Mouse (Mus musculus) liver, embryonic 11.5 days (tissue): ENCODE results near the gene Cbfa2t2. TPM values are rescaled to one million over a fixed set of nuclear protein-coding genes. Genes with fewer than 3 reads are reported as not detected.

ENCODE experiments used
- ATAC-seq: fragments of 200-750 bp; cut with Nextera tagmentation; replicated peaks from 2 replicates; pipeline ENCODE4 v1.8.0; 2017; ENCODE audit warnings: moderate number of reproducible peaks, mild to moderate bottlenecking, moderate TSS enrichment, moderate library complexity; ENCODE audit not compliant: low FRiP score
- DNase-seq: peaks from one replicate; pipeline ENCODE4 v3.0.0-alpha.2; 2017; ENCODE audit warnings: low spot score
- H3K27ac ChIP-seq: fragments of 300-500 bp; sonication (generic); 2 replicates; pipeline ENCODE4 v1.5.1; 2014; ENCODE audit warnings: mild to moderate bottlenecking, low read depth, low read length, control low read depth
- H3K27me3 ChIP-seq: fragments of 300-500 bp; sonication (generic); replicated peaks from 2 replicates; pipeline ENCODE4 v1.6.1; 2014; ENCODE audit warnings: low read length, mixed read lengths; ENCODE audit not compliant: control insufficient read depth, insufficient read depth
- H3K36me3 ChIP-seq: fragments of 300-500 bp; sonication (generic); 2 replicates; pipeline ENCODE4 v1.6.1; 2014; ENCODE audit warnings: mild to moderate bottlenecking, low read length, moderate library complexity, mixed read lengths; ENCODE audit not compliant: control insufficient read depth, insufficient read depth
- H3K4me1 ChIP-seq: fragments of 300-500 bp; sonication (generic); replicated peaks from 2 replicates; pipeline ENCODE4 v1.6.1; 2014; ENCODE audit warnings: low read length, mixed read lengths; ENCODE audit not compliant: control insufficient read depth, insufficient read depth
- H3K4me2 ChIP-seq: fragments of 300-500 bp; sonication (generic); 2 replicates; pipeline ENCODE4 v1.6.1; 2014; ENCODE audit warnings: mild to moderate bottlenecking, control low read depth, moderate library complexity
- H3K4me3 ChIP-seq: fragments of 300-500 bp; sonication (generic); 2 replicates; pipeline ENCODE4 v1.5.1; 2014; ENCODE audit warnings: low read depth, low read length, control low read depth
- H3K9ac ChIP-seq: fragments of 300-500 bp; sonication (generic); 2 replicates; pipeline ENCODE4 v1.6.1; 2014; ENCODE audit warnings: low read depth, low read length, control low read depth
- H3K9me3 ChIP-seq: fragments of 300-500 bp; sonication (generic); 2 replicates; pipeline ENCODE4 v1.6.1; 2016; ENCODE audit warnings: low read length, inconsistent platforms, mixed read lengths; ENCODE audit not compliant: control insufficient read depth
- WGBS: fragments of 180-500 bp; shearing (Covaris S2); extraction: QIAGEN DNeasy Blood & Tissue Kit; methylation state at CpG from one replicate; pipeline ENCODE4 v1.1.7; 2014; 5-methylcytosine and 5-hydroxymethylcytosine counted together
- polyA plus RNA-seq: library from polyadenylated mRNA; unstranded; fragments of >200 nt; fragmentation: Nextera tagmentation; extraction: Ambion mirVana; gene quantifications from 2 replicates; pipeline ENCODE4 v1.2.1, GENCODE M21; 2014

The Cbfa2t2 gene
- polyA plus RNA-seq, 1 experiment from 2014 or later, result 23.5 TPM

GRCm38 (mm10) chr2:154576876-154577743, 140.8 kb downstream of the Cbfa2t2 start:
- no peak overlapping the region for H3K9ac ChIP-seq

GRCm38 (mm10) chr2:154577744-154578067, 141.4 kb downstream of the Cbfa2t2 start:
- DNase-seq, result no peak

More at GRCm38 (mm10) chr2:154576876-154577743, 140.8 kb downstream of the Cbfa2t2 start:
- no peaks in the 10 kb centered on the region for H3K36me3 ChIP-seq
- H3K9me3 ChIP-seq, result no peaks in the 10 kb centered on the region
- H3K4me2 ChIP-seq, result no peak overlapping the region
- H3K4me3 ChIP-seq, result no peak overlapping the region
- ATAC-seq (no peak), DNase-seq (no peak)
- H3K27me3 ChIP-seq, result no peaks in the 10 kb centered on the region
- no peaks in the 10 kb centered on the region for H3K4me1 ChIP-seq
- 67% methylated on average over 12 of the region's 12 CpGs for WGBS
- no peak overlapping the region for H3K27ac ChIP-seq

GRCm38 (mm10) chr2:154580586-154580985, 144.3 kb downstream of the Cbfa2t2 start:
- no peaks in the 10 kb centered on the region for H3K9me3 ChIP-seq
- no peaks in the 10 kb centered on the region for H3K27me3 ChIP-seq
- DNase-seq (no peak), ATAC-seq (no peak)
- no peak overlapping the region for H3K27ac ChIP-seq
- H3K4me3 ChIP-seq, result no peak overlapping the region
- H3K4me1 ChIP-seq, result peaks cover 19% of the 10 kb centered on the region
- H3K9ac ChIP-seq, result no peak overlapping the region
- no peak overlapping the region for H3K4me2 ChIP-seq
- 84% methylated on average over 8 of the region's 8 CpGs for WGBS
- no peaks in the 10 kb centered on the region for H3K36me3 ChIP-seq

More at GRCm38 (mm10) chr2:154577744-154578067, 141.4 kb downstream of the Cbfa2t2 start:
- no peaks in the 10 kb centered on the region for H3K27me3 ChIP-seq
- H3K4me2 ChIP-seq, result no peak overlapping the region
- ATAC-seq, result no peak
- H3K36me3 ChIP-seq, result no peaks in the 10 kb centered on the region
- H3K9me3 ChIP-seq, result no peaks in the 10 kb centered on the region
- H3K4me1 ChIP-seq, result 0 out of 2 replicates have a peak, but pooled peaks cover under 1% of the 10 kb centered on the region
- H3K27ac ChIP-seq, result no peak overlapping the region
- no peak overlapping the region for H3K9ac ChIP-seq
- WGBS, result 91% methylated on average over 6 of the region's 6 CpGs
- H3K4me3 ChIP-seq, result no peak overlapping the region

- no peaks in the 10 kb centered on the region for H3K9me3 ChIP-seq
- no peak overlapping the region for H3K4me3 ChIP-seq
- ATAC-seq, result no peak
- 88% methylated on average over 1 of the region's 1 CpGs for WGBS
- no peaks in the 10 kb centered on the region for H3K36me3 ChIP-seq
- H3K4me1 ChIP-seq, result peaks cover 19% of the 10 kb centered on the region
- H3K27me3 ChIP-seq, result no peaks in the 10 kb centered on the region
- no peak overlapping the region for H3K9ac ChIP-seq
- no peak overlapping the region for H3K27ac ChIP-seq
- no peak for DNase-seq
- no peak overlapping the region for H3K4me2 ChIP-seq
These were observed 145.1 kb downstream of the Cbfa2t2 start for GRCm38 (mm10) chr2:154581421-154581820.

- H3K9ac ChIP-seq, result no peak overlapping the region
- peak overlapping the region; percentile 39; the same call in 1 of the 2 replicates for H3K27ac ChIP-seq
- peaks cover 19% of the 10 kb centered on the region for H3K4me1 ChIP-seq
- no peaks in the 10 kb centered on the region for H3K27me3 ChIP-seq
- H3K36me3 ChIP-seq, result no peaks in the 10 kb centered on the region
- 59% methylated on average over 15 of the region's 15 CpGs for WGBS
- H3K9me3 ChIP-seq, result no peaks in the 10 kb centered on the region
- peak; percentile 58; the same call in 1 of the 2 replicates for ATAC-seq
- no peak overlapping the region for H3K4me3 ChIP-seq
- no peak for DNase-seq
- no peak overlapping the region for H3K4me2 ChIP-seq
These were observed 147.9 kb downstream of the Cbfa2t2 start for GRCm38 (mm10) chr2:154583906-154584872.

GRCm38 (mm10) chr2:154584931-154585601, 148.8 kb downstream of the Cbfa2t2 start:
- H3K4me3 ChIP-seq, result no peak overlapping the region
- H3K36me3 ChIP-seq, result no peaks in the 10 kb centered on the region
- H3K4me2 ChIP-seq, result no peak overlapping the region
- no peaks in the 10 kb centered on the region for H3K27me3 ChIP-seq
- DNase-seq, result no peak
- H3K4me1 ChIP-seq, result peaks cover 19% of the 10 kb centered on the region
- no peak overlapping the region for H3K27ac ChIP-seq
- H3K9me3 ChIP-seq, result no peaks in the 10 kb centered on the region
- WGBS, result 72% methylated on average over 17 of the region's 17 CpGs
- no peak overlapping the region for H3K9ac ChIP-seq
- no peak for ATAC-seq

GRCm38 (mm10) chr2:154586405-154586804, 150.1 kb downstream of the Cbfa2t2 start:
- H3K4me2 ChIP-seq, result no peak overlapping the region
- H3K4me3 ChIP-seq, result no peak overlapping the region
- no peak for DNase-seq
- no peak overlapping the region for H3K9ac ChIP-seq
- no peak overlapping the region for H3K27ac ChIP-seq
- ATAC-seq, result no peak; the same call in 1 of the 2 replicates
- H3K9me3 ChIP-seq, result no peaks in the 10 kb centered on the region
- H3K36me3 ChIP-seq, result no peaks in the 10 kb centered on the region
- H3K4me1 ChIP-seq, result peaks cover 19% of the 10 kb centered on the region
- WGBS, result 71% methylated on average over 5 of the region's 5 CpGs
- no peaks in the 10 kb centered on the region for H3K27me3 ChIP-seq
